Mouse (Mus musculus) intestine, embryonic 14.5 days (tissue): ENCODE data around the gene Emilin2. TPM values are rescaled to one million over a fixed set of nuclear protein-coding genes. Genes with fewer than 3 reads are reported as not detected.

ENCODE experiments used
- ATAC-seq: fragments of 200-750 bp; cut with Nextera tagmentation; replicated peaks from 2 replicates; pipeline ENCODE4 v1.8.0; 2017; ENCODE audit warnings: low read depth, moderate number of reproducible peaks, moderate TSS enrichment, moderate library complexity; ENCODE audit not compliant: low FRiP score, low TSS enrichment
- DNase-seq: peaks from one replicate; pipeline ENCODE4 v3.0.0-alpha.2; 2018; ENCODE audit warnings: low spot score
- H3K27ac ChIP-seq: fragments of 300-500 bp; sonication (generic); 2 replicates; pipeline ENCODE4 v1.5.1; 2014; ENCODE audit warnings: low read depth, mild to moderate bottlenecking, control low read depth
- H3K27me3 ChIP-seq: fragments of 300-500 bp; sonication (generic); replicated peaks from 2 replicates; pipeline ENCODE4 v1.6.1; 2014; ENCODE audit warnings: low read length, control low read depth; ENCODE audit not compliant: control insufficient read depth, insufficient read depth
- H3K36me3 ChIP-seq: fragments of 300-500 bp; sonication (generic); 2 replicates; pipeline ENCODE4 v1.6.1; 2014; ENCODE audit warnings: low read length, control low read depth; ENCODE audit not compliant: control insufficient read depth, insufficient read depth
- H3K4me1 ChIP-seq: fragments of 300-500 bp; sonication (generic); replicated peaks from 2 replicates; pipeline ENCODE4 v1.6.1; 2014; ENCODE audit warnings: low read length, control low read depth, mixed read lengths; ENCODE audit not compliant: control insufficient read depth, insufficient read depth
- H3K4me2 ChIP-seq: fragments of 300-500 bp; sonication (generic); 2 replicates; pipeline ENCODE4 v1.6.1; 2014; ENCODE audit warnings: low read length
- H3K4me3 ChIP-seq: fragments of 300-500 bp; sonication (generic); 2 replicates; pipeline ENCODE4 v1.5.1; 2014; ENCODE audit warnings: low read depth, low read length, control low read depth, mixed read lengths
- H3K9ac ChIP-seq: fragments of 300-500 bp; sonication (generic); 2 replicates; pipeline ENCODE4 v1.6.1; 2014; ENCODE audit warnings: mild to moderate bottlenecking, low read length
- H3K9me3 ChIP-seq: fragments of 300-500 bp; sonication (generic); 2 replicates; pipeline ENCODE4 v1.6.1; 2016; ENCODE audit warnings: low read length, control low read depth; ENCODE audit not compliant: control insufficient read depth
- WGBS: fragments of 180-500 bp; shearing (Covaris S2); extraction: QIAGEN DNeasy Blood & Tissue Kit; methylation state at CpG from one replicate; pipeline ENCODE4 v1.1.7; 2014; 5-methylcytosine and 5-hydroxymethylcytosine counted together
- polyA plus RNA-seq: library from polyadenylated mRNA; unstranded; fragments of >200 nt; fragmentation: Nextera tagmentation; extraction: Ambion mirVana; gene quantifications from 2 replicates; pipeline ENCODE4 v1.2.1, GENCODE M21; 2014

Emilin2 gene
- polyA plus RNA-seq, 1 experiment from 2014 or later = 0.66 TPM

DNA sequence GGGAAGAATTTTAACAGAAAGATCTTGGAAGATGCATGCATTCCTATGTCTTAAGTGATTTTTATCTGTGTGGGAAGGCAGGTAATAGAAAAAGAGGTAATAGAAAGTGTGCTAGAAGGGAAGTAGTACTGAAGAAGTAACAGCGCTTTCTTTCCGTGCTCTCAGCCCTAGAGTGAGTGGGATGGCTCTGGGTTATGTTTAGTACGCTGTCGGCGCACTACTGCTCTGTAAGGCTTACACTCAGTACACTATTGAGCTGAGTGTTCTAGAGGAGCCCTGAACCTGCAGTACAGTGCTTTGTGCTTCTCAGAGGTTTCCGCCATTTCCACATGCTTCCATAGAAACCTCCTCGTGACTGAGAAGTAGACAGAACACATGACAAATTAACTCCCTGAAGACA is 83.1 kb downstream of the Emilin2 start:
- no peak for ATAC-seq

DNA sequence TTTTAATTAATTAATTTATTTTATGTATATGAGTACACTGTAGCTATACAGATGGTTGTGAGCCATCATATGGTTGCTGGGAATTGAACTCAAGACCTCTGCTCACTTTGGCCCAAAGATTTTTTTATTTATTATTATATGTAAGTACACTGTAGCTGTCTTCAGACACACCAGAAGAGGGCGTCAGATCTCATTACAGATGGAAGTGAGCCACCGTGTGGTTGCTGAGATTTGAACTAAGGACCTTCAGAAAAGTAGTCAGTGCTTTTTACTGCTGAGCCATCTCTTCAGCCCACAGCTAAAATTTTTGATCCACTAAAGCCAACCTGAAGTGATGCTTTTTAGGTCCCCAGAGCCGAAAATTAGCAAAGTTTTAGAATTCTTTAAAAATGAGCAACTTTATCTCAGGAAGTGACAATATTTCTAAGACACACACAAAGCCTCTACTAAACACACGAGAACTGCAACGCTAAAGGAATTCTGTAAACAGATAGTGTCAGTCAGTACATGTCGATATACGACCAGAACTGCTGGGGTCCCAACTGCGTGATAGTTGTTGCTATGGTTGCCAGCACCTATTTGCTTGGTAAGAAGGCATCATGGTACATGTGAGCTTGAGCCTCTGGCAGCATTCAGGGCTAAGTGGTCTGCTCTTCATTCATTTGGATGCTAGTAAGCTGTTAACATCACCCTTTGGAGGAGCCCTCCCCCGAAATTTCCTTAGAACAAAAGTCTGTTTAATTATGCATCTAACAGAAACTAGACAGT is 84.5 kb downstream of the Emilin2 start:
- H3K4me1 ChIP-seq = no peaks in the 10 kb centered on the region
- peaks cover 18% of the 10 kb centered on the region for H3K36me3 ChIP-seq
- H3K27me3 ChIP-seq = no peaks in the 10 kb centered on the region
- DNase-seq = no peak
- no peak overlapping the region for H3K27ac ChIP-seq
- H3K4me3 ChIP-seq = no peak overlapping the region
- no peak for ATAC-seq
- WGBS = 84% methylated on average over 9 of the region's 9 CpGs
- H3K9me3 ChIP-seq = no peaks in the 10 kb centered on the region
- H3K4me2 ChIP-seq = no peak overlapping the region
- no peak overlapping the region for H3K9ac ChIP-seq

More for the DNA sequence above, 83.1 kb downstream of the Emilin2 start:
- WGBS = 84% methylated on average over 7 of the region's 7 CpGs
- Histone ChIP-seq H3K4me1 (no peaks in the 10 kb centered on the region), H3K9ac (no peak overlapping the region), H3K27me3 (no peaks in the 10 kb centered on the region), H3K4me2 (no peak overlapping the region), H3K4me3 (no peak overlapping the region), H3K36me3 (peaks cover 31% of the 10 kb centered on the region), H3K27ac (no peak overlapping the region), H3K9me3 (no peaks in the 10 kb centered on the region)
- no peak for DNase-seq

DNA sequence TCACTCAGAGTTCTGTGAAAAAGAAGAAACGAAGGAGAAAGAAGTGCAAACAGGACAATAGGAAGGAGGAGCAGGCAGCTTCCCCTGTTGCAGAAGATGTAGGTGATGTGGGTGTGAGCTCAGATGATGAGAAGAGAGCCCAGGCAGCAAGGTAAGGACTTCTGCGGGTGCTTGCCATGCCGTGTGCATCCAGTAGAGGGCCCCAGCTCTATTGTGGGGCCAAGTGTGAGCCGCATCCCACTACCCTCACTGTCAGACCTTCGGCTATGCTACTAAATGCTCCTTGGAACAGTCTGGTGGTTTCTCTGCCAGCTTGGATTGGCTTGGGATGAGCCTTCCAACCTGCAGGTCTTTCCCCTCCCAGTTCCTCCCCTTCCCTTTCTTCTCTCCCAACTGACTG is 86.7 kb downstream of the Emilin2 start:
- Histone ChIP-seq H3K4me3 (no peak overlapping the region), H3K9ac (no peak overlapping the region), H3K36me3 (peaks cover 5% of the 10 kb centered on the region; the same call in 1 of the 2 replicates), H3K27ac (no peak overlapping the region), H3K9me3 (no peaks in the 10 kb centered on the region), H3K4me2 (no peak overlapping the region), H3K27me3 (no peaks in the 10 kb centered on the region), H3K4me1 (no peaks in the 10 kb centered on the region)
- WGBS = 36% methylated on average over 5 of the region's 5 CpGs
- ATAC-seq = no peak
- DNase-seq = no peak

DNA sequence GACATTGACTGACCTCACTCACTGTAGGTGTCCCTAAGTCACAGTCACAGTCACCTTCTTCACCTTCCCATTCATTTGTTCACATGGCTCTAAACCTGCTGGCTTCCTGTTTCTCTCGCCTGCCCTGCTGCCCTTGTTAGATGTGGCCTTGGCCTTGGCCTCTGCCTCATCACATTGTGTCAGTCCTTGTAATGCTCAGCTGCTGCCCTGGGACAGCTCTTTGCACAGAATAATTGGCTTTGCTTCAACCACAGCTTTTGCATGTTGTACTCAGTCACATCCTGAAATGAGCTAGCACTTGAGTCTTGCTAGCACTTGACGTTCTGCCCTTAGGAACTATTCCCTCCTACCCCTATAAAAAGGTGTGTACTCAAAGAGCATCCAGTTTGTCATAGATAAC is 87.3 kb downstream of the Emilin2 start:
- H3K27ac ChIP-seq = no peak overlapping the region

DNA sequence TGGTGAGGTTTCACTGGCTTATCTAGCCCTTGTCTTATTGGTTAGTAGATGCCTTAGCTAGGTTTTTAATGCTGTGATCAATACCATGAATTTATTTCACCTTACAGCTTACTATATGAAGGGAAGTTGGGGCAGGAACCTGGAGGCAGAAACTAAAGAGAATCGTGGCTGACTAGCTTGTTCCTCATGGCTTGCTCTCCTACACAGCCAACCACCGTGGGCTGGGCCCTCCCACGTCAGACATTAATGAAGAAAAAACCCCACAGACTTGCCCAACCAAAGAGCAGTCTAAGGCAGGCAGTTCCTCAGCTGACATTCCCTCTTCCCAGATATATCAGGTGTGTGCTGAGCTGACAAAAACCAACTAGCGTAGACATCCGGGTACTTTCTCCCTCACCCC is 88.1 kb downstream of the Emilin2 start:
- H3K9ac ChIP-seq = no peak overlapping the region
- no peak for ATAC-seq

More for the DNA sequence above, 87.3 kb downstream of the Emilin2 start:
- Histone ChIP-seq H3K4me2 (no peak overlapping the region), H3K27me3 (no peaks in the 10 kb centered on the region), H3K9me3 (no peaks in the 10 kb centered on the region), H3K4me1 (no peaks in the 10 kb centered on the region), H3K36me3 (peaks cover 5% of the 10 kb centered on the region; the same call in 1 of the 2 replicates), H3K4me3 (no peak overlapping the region), H3K9ac (no peak overlapping the region)
- ATAC-seq (no peak), DNase-seq (no peak)
- 64% methylated on average over 2 of the region's 2 CpGs for WGBS

DNA sequence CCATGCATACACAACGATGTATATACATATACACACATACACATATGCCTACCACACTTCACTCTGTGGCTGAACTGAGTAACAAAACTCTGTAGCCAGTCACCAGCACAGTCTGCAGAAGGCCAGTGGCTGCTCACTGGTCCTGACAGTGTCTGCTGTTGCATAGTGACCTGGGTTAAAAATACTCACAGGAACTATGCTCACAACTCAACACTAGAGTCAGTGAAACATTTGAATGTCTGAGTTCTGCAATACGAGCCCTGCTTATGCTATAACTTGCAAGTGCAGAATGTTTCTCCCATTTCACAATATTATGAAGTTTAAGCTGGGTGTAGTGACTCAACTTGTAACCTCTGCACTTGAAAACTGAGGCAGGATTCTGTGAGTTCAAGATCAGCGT is 90.4 kb downstream of the Emilin2 start:
- no peak overlapping the region for H3K4me2 ChIP-seq
- no peaks in the 10 kb centered on the region for H3K4me1 ChIP-seq
- WGBS = 83% methylated on average over 3 of the region's 3 CpGs
- no peak overlapping the region for H3K9ac ChIP-seq
- peaks cover 4% of the 10 kb centered on the region; the same call in 1 of the 2 replicates for H3K9me3 ChIP-seq
- no peaks in the 10 kb centered on the region for H3K27me3 ChIP-seq
- H3K4me3 ChIP-seq = no peak overlapping the region
- no peak for DNase-seq
- peaks cover 14% of the 10 kb centered on the region for H3K36me3 ChIP-seq
- ATAC-seq = no peak
- no peak overlapping the region for H3K27ac ChIP-seq

More for the DNA sequence above, 88.1 kb downstream of the Emilin2 start:
- 78% methylated on average over 5 of the region's 5 CpGs for WGBS
- H3K9me3 ChIP-seq = no peaks in the 10 kb centered on the region
- no peak overlapping the region for H3K4me2 ChIP-seq
- H3K4me1 ChIP-seq = no peaks in the 10 kb centered on the region
- no peak overlapping the region for H3K4me3 ChIP-seq
- H3K36me3 ChIP-seq = peaks cover 5% of the 10 kb centered on the region; the same call in 1 of the 2 replicates
- no peak overlapping the region for H3K27ac ChIP-seq
- no peak for DNase-seq
- no peaks in the 10 kb centered on the region for H3K27me3 ChIP-seq

DNA sequence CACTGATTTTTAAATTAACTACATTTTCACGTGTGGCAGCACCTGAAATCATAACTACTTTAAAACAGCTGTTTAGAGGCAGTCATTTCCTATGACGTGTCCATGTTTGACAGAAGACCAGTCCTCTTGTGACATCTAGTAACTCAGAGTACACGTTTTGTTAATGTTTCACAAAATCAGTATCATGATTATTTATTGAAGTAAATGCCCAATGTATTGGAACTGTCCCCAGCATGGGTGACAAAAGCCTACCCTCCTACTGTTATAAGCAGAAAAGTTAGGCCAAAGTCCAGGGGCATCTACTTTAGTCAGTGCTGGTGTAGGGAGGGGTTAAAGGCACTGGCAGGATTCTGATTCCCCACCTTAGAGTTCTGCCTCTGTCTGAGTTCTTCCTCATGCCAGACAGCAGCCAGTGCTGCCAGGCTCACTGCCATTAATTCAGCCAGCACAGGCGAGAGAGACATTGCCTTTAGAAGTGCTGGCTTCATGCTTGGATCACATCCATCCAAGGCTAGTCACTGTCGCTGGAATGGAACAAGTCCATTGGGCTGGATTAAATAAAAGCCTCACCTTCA is 94.6 kb downstream of the Emilin2 start:
- ATAC-seq (no peak), DNase-seq (no peak)
- Histone ChIP-seq H3K27ac (no peak overlapping the region), H3K9me3 (peaks cover 4% of the 10 kb centered on the region; the same call in 1 of the 2 replicates), H3K9ac (no peak overlapping the region), H3K36me3 (peaks cover 9% of the 10 kb centered on the region), H3K4me2 (no peak overlapping the region), H3K4me1 (no peaks in the 10 kb centered on the region), H3K27me3 (no peaks in the 10 kb centered on the region), H3K4me3 (no peak overlapping the region)
- 84% methylated on average over 5 of the region's 5 CpGs for WGBS

DNA sequence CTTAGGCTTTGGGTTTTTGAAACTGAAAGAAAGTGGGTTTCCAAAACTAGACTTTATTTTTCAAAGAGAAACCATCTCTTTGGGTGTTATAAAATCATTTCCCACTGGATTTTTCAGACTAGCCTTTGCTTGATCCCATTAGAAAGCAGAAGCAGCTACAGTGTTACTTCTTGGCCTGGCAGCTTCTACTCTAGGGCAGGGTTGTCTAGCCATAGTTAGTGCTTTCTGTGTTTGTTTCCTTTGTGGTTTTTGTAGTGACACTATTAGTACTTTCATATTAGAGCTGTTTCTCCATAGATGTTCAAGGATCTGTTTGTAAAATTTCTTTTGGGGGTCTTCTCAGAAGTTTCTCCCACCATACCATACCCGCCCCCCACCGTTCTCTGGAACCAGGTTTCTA is 95.5 kb downstream of the Emilin2 start:
- 96% methylated on average over 2 of the region's 2 CpGs for WGBS
- peaks cover 4% of the 10 kb centered on the region; the same call in 1 of the 2 replicates for H3K9me3 ChIP-seq
- H3K4me3 ChIP-seq = no peak overlapping the region
- no peak overlapping the region for H3K27ac ChIP-seq
- DNase-seq = no peak
- no peak overlapping the region for H3K4me2 ChIP-seq
- H3K36me3 ChIP-seq = peaks cover 9% of the 10 kb centered on the region
- H3K27me3 ChIP-seq = no peaks in the 10 kb centered on the region
- no peak overlapping the region for H3K9ac ChIP-seq
- ATAC-seq = no peak
- no peaks in the 10 kb centered on the region for H3K4me1 ChIP-seq
